Mouse (Mus musculus): ENCODE data around the gene Irf2bpl. TPM values are rescaled to one million over a fixed set of nuclear protein-coding genes. Genes with fewer than 3 reads are reported as not detected.

The Irf2bpl gene
- polyA plus RNA-seq, 1 experiment: 32.7 TPM

DNA sequence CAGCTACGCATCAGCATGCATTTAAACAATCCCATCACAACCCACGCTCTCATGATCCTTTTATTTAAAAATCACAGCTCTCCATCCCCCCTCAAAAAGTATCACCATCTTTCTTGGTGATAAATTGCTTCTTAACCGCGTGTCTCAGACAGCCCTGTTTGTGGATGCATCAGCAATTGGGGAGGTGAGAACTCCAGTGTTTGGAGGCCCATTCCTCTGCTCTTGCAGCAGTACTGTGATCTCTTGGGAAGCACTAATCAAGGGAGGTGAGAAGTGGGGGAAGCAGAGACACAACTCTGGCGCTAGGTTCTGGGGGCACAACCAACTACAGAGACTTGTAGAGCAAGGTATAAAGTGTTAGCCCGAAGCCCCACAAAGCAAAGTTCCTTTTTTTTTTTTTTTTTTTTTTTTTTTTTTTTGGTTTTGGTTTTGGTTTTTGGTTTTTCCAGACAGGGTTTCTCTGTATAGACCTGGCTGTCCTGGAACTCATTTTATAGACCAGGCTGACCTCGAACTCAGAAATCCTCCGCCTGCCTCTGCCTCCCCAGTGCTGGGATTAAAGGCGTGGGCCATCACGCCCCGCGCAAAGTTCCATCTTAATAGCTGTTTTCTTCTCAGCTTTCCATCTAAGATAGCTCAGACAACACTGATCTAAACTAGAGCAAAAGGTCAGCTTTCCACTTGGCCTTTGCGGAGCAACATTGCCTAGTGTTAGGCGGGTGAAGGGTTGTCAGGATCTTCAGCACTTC, 3.0 kb upstream of the Irf2bpl start:
- Histone ChIP-seq H3K4me3 (replicated peaks) (peak overlapping the region; percentile 90), H3K9me3 (no peaks in the 10 kb centered on the region), H3K36me3 (replicated peaks; ENCODE audit: low read length) (peaks cover 5% of the 10 kb centered on the region), H3K27me3 (replicated peaks) (peaks cover 3% of the 10 kb centered on the region), H3K4me1 (peaks cover 87% of the 10 kb centered on the region)
- TF ChIP-seq GATA1 (IDR thresholded peaks at IDR 0.05; ENCODE audit: borderline replicate concordance, low read length) (no peak), FLI1 (IDR thresholded peaks at IDR 0.05; ENCODE audit: low read length) (no peak)

DNA sequence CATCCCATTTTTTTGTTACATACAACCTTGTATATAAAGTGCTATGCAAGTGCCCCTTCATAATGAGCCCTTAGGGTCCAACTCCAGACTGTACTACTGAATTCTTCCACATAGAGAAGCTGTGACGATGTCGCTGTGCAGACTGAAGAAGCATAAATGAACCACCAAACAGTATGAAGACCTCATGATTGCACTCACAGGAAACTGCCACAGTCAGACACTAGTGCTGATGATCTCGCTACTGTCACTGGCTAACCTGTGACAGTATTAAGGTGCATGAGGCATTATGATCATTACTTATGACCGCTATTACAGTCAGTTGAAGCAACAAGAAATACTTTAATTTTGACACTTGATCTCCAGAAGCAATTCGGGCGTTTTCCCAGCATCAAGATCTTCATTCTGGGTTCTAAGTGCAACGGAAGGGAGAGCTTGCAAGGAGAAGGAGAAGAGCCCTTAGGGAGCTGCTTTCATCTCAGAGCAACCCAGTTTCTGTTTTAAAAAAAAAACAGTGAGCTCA, 1.9 kb upstream of the Irf2bpl start:
- Histone ChIP-seq H3K4me3 (replicated peaks) (peak overlapping the region; percentile 34), H3K27me3 (replicated peaks) (peaks cover 5% of the 10 kb centered on the region), H3K4me1 (peaks cover 87% of the 10 kb centered on the region), H3K36me3 (replicated peaks; ENCODE audit: low read length) (peaks cover 15% of the 10 kb centered on the region), H3K9me3 (no peaks in the 10 kb centered on the region)
- TF ChIP-seq FLI1 (IDR thresholded peaks at IDR 0.05; ENCODE audit: low read length) (no peak), GATA1 (IDR thresholded peaks at IDR 0.05; ENCODE audit: borderline replicate concordance, low read length) (no peak)

- no peaks in the 10 kb centered on the region for H3K9me3 ChIP-seq
- H3K27me3 ChIP-seq (replicated peaks): peaks cover 5% of the 10 kb centered on the region
- TF ChIP-seq FLI1 (IDR thresholded peaks at IDR 0.05; ENCODE audit: low read length) (no peak), GATA1 (IDR thresholded peaks at IDR 0.05; ENCODE audit: borderline replicate concordance, low read length) (no peak)
- H3K4me3 ChIP-seq (replicated peaks): peak overlapping the region; percentile 99
- peaks cover 81% of the 10 kb centered on the region for H3K4me1 ChIP-seq
- H3K36me3 ChIP-seq (replicated peaks; ENCODE audit: low read length): peaks cover 15% of the 10 kb centered on the region
Observed at GRCm38 (mm10) chr12:86885746-86886145, 1.1 kb upstream of the Irf2bpl start.

DNA sequence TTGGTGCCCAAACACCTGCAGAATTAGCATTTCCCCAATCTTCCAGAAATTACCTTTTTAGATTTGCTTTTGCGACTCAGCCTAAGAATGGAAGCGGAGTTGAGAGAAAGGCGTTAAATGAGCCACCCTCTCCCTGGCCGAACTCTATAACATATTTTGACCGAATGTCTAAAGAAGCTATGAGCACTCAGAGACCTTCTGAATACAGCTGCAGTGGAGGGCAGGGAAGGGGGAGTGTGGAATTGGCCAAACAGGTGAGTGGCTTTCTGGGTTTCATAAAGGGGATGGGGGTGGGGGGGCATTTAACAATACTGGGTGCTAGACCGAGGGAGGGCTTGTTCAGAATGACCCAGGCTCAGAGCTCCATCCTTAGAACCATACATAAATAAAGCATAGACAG, 738 bp upstream of the Irf2bpl start:
- peaks cover 5% of the 10 kb centered on the region for H3K27me3 ChIP-seq (replicated peaks)
- TF ChIP-seq GATA1 (IDR thresholded peaks at IDR 0.05; ENCODE audit: borderline replicate concordance, low read length) (no peak), FLI1 (IDR thresholded peaks at IDR 0.05; ENCODE audit: low read length) (no peak)
- H3K4me1 ChIP-seq: peaks cover 80% of the 10 kb centered on the region
- H3K4me3 ChIP-seq (replicated peaks): peak overlapping the region; percentile 99
- H3K9me3 ChIP-seq: no peaks in the 10 kb centered on the region
- peaks cover 17% of the 10 kb centered on the region for H3K36me3 ChIP-seq (replicated peaks; ENCODE audit: low read length)

DNA sequence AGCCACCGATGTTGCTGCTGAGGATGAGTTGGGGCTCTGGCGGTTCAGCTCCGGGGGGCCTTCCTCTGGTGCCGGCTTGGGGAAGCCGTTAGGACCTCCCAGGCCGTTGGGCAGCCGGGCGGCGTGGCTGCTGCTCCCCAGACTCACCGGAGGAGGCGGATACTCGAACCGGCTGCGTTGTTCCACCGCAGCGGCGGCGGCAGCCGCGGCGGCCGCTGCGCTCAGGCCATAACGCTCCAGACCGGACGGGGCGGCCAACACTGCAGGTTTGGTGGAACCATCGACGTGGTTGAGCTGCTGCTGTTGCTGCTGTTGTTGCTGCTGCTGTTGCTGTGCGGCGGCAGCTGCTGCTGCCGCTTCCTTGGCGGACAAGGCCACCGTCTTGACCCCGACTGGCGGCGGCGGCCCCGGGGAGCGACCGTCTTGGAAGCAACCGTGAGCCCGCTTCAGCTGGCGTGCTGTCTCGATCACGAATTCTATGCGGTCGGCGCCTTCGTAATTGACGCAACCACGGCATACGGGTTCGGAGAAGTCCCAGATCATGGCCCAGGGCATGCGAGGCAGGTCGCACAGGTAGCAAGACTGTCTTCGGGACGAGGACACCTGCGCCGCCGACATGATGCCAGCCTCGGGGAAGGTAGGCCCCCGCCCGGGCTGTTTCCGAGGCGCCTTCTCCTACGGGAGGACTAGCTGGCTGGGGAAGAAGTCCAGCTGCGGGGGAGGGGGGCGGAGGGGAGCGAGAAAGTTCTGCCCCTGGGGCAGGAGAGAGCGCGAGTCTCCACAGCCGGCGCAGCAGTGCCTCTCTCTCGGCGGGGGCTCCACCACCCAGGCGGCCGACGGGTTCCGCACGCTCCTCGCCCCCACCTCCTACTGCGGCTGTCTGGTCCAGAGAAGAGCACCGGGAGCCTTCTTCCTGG, 1.1 kb downstream of the Irf2bpl start:
- Histone ChIP-seq H3K9me3 (no peaks in the 10 kb centered on the region), H3K36me3 (replicated peaks; ENCODE audit: low read length) (peaks cover 23% of the 10 kb centered on the region), H3K27me3 (replicated peaks) (peaks cover 5% of the 10 kb centered on the region), H3K4me3 (replicated peaks) (peak overlapping the region; percentile 99), H3K4me1 (peaks cover 81% of the 10 kb centered on the region)
- TF ChIP-seq FLI1 (IDR thresholded peaks at IDR 0.05; ENCODE audit: low read length) (no peak), GATA1 (IDR thresholded peaks at IDR 0.05; ENCODE audit: borderline replicate concordance, low read length) (no peak)

DNA sequence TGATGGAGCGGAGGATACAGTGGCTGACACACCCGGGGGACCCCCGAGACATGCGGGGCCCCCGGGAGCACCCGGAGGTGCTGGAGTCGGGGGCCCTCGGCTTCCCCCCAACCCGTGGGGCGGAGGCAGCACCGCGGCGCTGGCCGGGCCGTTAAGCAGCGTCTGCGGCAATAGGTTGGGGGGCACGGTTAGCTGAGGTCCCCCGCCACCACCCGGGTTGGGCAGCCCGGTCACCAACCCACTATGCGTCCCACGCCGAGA, 1.6 kb downstream of the Irf2bpl start:
- peak overlapping the region; percentile 99 for H3K4me3 ChIP-seq (replicated peaks)
- TF ChIP-seq FLI1 (IDR thresholded peaks at IDR 0.05; ENCODE audit: low read length) (no peak), GATA1 (IDR thresholded peaks at IDR 0.05; ENCODE audit: borderline replicate concordance, low read length) (no peak)
- H3K36me3 ChIP-seq (replicated peaks; ENCODE audit: low read length): peaks cover 23% of the 10 kb centered on the region
- H3K4me1 ChIP-seq: peaks cover 81% of the 10 kb centered on the region
- no peaks in the 10 kb centered on the region for H3K9me3 ChIP-seq
- H3K27me3 ChIP-seq (replicated peaks): peaks cover 5% of the 10 kb centered on the region

- H3K4me1 ChIP-seq: peaks cover 77% of the 10 kb centered on the region
- peaks cover 23% of the 10 kb centered on the region for H3K36me3 ChIP-seq (replicated peaks; ENCODE audit: low read length)
- H3K27me3 ChIP-seq (replicated peaks): peaks cover 5% of the 10 kb centered on the region
- H3K9me3 ChIP-seq: no peaks in the 10 kb centered on the region
- peak overlapping the region; percentile 99 for H3K4me3 ChIP-seq (replicated peaks)
- TF ChIP-seq FLI1 (IDR thresholded peaks at IDR 0.05; ENCODE audit: low read length) (no peak), GATA1 (IDR thresholded peaks at IDR 0.05; ENCODE audit: borderline replicate concordance, low read length) (no peak)
Observed at GRCm38 (mm10) chr12:86882279-86883018, 2.1 kb downstream of the Irf2bpl start.

GRCm38 (mm10) chr12:86881809-86882278, 2.8 kb downstream of the Irf2bpl start:
- peaks cover 76% of the 10 kb centered on the region for H3K4me1 ChIP-seq
- peak overlapping the region; percentile 99 for H3K4me3 ChIP-seq (replicated peaks)
- H3K27me3 ChIP-seq (replicated peaks): peaks cover 5% of the 10 kb centered on the region
- H3K36me3 ChIP-seq (replicated peaks; ENCODE audit: low read length): peaks cover 23% of the 10 kb centered on the region
- H3K9me3 ChIP-seq: no peaks in the 10 kb centered on the region
- no peak for TF ChIP-seq GATA1 (IDR thresholded peaks at IDR 0.05; ENCODE audit: borderline replicate concordance, low read length)
- no peak for TF ChIP-seq FLI1 (IDR thresholded peaks at IDR 0.05; ENCODE audit: low read length)

DNA sequence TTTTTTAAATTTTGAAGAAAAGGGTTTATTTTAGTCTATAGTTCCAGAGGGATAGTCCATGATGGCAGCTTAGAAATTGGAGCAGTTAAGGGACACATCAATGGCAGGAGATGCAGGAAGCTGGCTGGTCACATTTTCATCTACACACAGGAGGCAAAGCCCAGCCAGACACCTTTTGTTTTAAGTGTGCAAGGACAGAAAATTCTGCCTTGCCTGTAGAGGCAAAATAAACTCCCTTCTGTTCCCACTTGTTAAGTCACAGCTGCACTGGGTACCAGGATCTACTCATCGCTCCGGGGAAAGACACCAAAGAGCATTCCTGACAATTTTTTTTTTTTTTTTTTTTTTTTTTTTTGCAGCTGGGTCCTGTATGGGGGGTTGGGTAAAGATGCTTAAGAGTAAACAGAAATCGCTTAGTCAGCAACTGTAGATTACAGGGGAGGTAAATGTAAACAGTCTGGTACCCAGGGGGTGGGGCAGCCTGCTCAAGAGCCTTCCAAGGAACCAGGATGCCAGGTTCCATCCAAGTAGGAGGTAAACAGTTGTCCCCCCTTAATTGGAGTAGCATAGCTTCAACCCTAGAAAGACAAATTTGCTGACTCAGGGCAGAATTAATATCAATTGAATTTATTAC, 4.4 kb downstream of the Irf2bpl start:
- Histone ChIP-seq H3K27me3 (replicated peaks) (peaks cover 5% of the 10 kb centered on the region), H3K4me3 (replicated peaks) (peak overlapping the region; percentile 65)
- TF ChIP-seq GATA1 (IDR thresholded peaks at IDR 0.05; ENCODE audit: borderline replicate concordance, low read length) (no peak), FLI1 (IDR thresholded peaks at IDR 0.05; ENCODE audit: low read length) (no peak)

More for the DNA sequence above, 4.4 kb downstream of the Irf2bpl start:
- H3K4me1 ChIP-seq: peaks cover 70% of the 10 kb centered on the region
- H3K9me3 ChIP-seq: no peaks in the 10 kb centered on the region
- peaks cover 23% of the 10 kb centered on the region for H3K36me3 ChIP-seq (replicated peaks; ENCODE audit: low read length)

Measured in megakaryocyte, embryonic 14.5 days (primary cell).